Mouse (Mus musculus): ENCODE measurements around the gene Iqcd.

- TF ChIP-seq POLR2A (IDR thresholded peaks at IDR 0.05; ENCODE audit: low read depth, low read length) (no peak), CTCF (conservative IDR thresholded peaks at IDR 0.05; ENCODE audit: insufficient read depth, insufficient read length, low read depth, low read length) (no peak)
These were observed 55.4 kb downstream of the Iqcd start for GRCm38 (mm10) chr5:120644227-120644626.
